Mouse (Mus musculus) olfactory bulb, adult 2 months (tissue): ENCODE data around the gene Dbndd1. TPM values are rescaled to one million over a fixed set of nuclear protein-coding genes. Genes with fewer than 3 reads are reported as not detected.

Source experiments
- H3K27ac ChIP-seq: fragments of 200-500 bp; 2 replicates; pipeline ENCODE4 v1.5.1; 2012; ENCODE audit warnings: low read depth, low read length; ENCODE audit not compliant: insufficient read depth
- H3K4me1 ChIP-seq: fragments of 200-500 bp; 2 replicates; pipeline ENCODE4 v1.6.1; 2012; ENCODE audit warnings: low read length; ENCODE audit not compliant: control insufficient read depth, insufficient read depth
- H3K4me3 ChIP-seq: fragments of 200-500 bp; 2 replicates; pipeline ENCODE4 v1.5.1; 2012; ENCODE audit warnings: mild to moderate bottlenecking, low read depth, low read length, moderate library complexity; ENCODE audit not compliant: insufficient read depth
- CTCF ChIP-seq: fragments of 200-500 bp; IDR thresholded peaks from 2 replicates; pipeline ENCODE4 v1.5.1; 2012; ENCODE audit warnings: low read depth, mild to moderate bottlenecking, low read length, moderate library complexity; ENCODE audit not compliant: insufficient read depth
- POLR2A ChIP-seq: fragments of 200-500 bp; IDR thresholded peaks from 2 replicates; pipeline ENCODE4 v1.6.1; 2012; ENCODE audit warnings: mild to moderate bottlenecking, low read depth, low read length, moderate library complexity; ENCODE audit not compliant: insufficient read depth
- WGBS: fragments of 180-500 bp; shearing (Covaris S2); methylation state at CpG from one replicate; pipeline ENCODE4 v1.1.7; 2018; 5-methylcytosine and 5-hydroxymethylcytosine counted together
- polyA plus RNA-seq: library from polyadenylated mRNA; stranded (reverse); fragments of >200 nt; gene quantifications from 2 replicates; pipeline ENCODE4 v1.2.4, GENCODE M21; 2012; ENCODE audit warnings: low replicate concordance; ENCODE audit not compliant: missing spikeins, insufficient read depth, insufficient read length

Gene Dbndd1
- polyA plus RNA-seq, 1 experiment, result not detected

DNA sequence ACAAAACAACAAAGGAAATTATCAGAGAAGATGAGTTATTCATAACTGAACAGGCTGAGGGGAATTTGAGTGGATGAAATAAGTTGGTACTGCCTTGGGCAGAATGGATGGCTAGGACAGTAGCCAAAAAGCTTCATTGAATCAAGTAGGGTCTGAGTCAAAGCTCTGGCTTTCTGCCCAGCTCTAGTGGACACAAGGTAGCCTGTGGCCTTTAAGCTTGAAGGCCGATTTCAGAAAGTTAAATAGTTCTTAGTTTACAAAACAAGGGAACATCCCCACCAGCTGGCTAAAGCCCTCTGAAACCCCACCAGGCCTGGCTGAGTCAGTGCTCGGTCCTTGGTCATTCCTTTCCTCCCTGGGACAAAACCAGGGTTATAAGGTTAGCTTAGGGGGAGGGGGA, 1.3 kb upstream of the Dbndd1 start:
- 49% methylated on average over 2 of the region's 2 CpGs for WGBS
- peaks cover 32% of the 10 kb centered on the region for H3K4me1 ChIP-seq
- no peak overlapping the region for H3K4me3 ChIP-seq
- TF ChIP-seq CTCF (no peak), POLR2A (no peak)
- H3K27ac ChIP-seq, result no peak overlapping the region

GRCm38 (mm10) chr8:123515540-123515897, 256 bp upstream of the Dbndd1 start:
- TF ChIP-seq POLR2A, result no peak
- TF ChIP-seq CTCF, result no peak
- no peak overlapping the region for H3K27ac ChIP-seq
- H3K4me1 ChIP-seq, result peaks cover 32% of the 10 kb centered on the region
- peak overlapping the region; percentile 41 for H3K4me3 ChIP-seq
- WGBS, result 1% methylated on average over 11 of the region's 11 CpGs

DNA sequence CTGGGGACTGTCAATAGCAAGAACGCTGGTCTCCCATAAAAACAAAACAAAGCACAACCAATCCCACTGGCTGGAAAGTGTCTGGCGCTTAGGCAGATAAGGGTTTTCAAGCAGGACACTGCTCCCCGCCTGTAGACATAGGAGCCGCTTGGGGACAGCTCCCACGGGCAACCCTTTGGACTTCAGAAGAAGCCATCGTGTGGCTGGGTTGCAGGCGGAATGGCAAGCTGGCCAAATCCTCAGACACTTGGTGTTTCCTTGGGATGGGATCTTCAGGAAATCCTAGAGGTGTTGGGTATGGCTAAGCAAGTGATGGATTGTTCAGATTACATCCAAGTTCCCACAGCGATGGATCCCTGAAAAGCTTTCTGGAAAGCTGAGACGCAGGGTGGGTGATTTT, 1.1 kb downstream of the Dbndd1 start:
- Histone ChIP-seq H3K4me1 (peaks cover 27% of the 10 kb centered on the region), H3K4me3 (peak overlapping the region; percentile 83), H3K27ac (peak overlapping the region; percentile 3; the same call in 1 of the 2 replicates)
- 4% methylated on average over 9 of the region's 9 CpGs for WGBS
- no peak for TF ChIP-seq POLR2A
- no peak for TF ChIP-seq CTCF

- WGBS, result 76% methylated on average over 5 of the region's 5 CpGs
- TF ChIP-seq CTCF (no peak), POLR2A (no peak)
- H3K4me3 ChIP-seq, result no peak overlapping the region
- H3K4me1 ChIP-seq, result peaks cover 23% of the 10 kb centered on the region
- H3K27ac ChIP-seq, result no peak overlapping the region
Measured at GRCm38 (mm10) chr8:123510819-123511218, 4.4 kb downstream of the Dbndd1 start.

DNA sequence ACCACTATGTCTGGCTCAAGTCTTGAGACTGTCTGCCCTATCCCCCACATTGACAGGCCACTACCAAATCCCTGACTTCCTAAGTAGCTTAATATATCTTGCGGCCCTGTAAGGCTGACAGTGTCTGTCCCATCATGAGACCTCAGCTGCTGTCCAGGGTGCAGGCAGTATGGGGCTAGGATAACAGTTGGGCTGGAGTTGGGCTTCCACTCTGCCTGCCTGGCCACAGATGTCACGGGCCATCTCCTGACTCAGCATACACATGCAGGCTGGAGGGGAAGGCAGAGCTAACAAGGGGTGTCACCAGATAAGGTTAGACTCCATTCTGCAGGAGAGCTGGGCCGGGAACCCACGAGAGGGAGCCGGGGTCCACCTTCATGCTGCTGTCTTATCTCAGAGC, 8.1 kb downstream of the Dbndd1 start:
- no peak overlapping the region for H3K4me3 ChIP-seq
- 97% methylated on average over 5 of the region's 5 CpGs for WGBS
- no peak for TF ChIP-seq POLR2A
- no peak for TF ChIP-seq CTCF
- H3K4me1 ChIP-seq, result peaks cover 18% of the 10 kb centered on the region
- no peak overlapping the region for H3K27ac ChIP-seq

DNA sequence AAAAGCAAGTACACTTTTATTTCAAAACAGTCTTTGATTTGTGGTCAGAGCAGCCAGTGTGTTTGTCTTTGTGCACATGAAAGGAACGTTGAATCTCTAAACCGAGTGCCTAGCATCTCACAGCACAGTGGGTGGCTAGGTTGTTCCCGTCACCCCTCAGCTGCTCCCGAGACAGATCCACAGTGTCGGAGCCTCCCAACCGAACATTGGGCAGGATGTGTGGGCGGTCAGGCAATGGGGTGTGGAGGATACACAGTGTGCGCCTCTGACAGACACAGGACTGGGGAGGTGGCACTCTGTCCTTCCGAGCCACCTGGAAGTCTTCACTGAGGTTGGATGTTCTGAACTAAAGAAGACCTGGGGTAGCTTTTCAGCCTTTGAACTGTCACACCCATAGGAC, 9.6 kb downstream of the Dbndd1 start:
- no peak for TF ChIP-seq CTCF
- TF ChIP-seq POLR2A, result no peak
- WGBS, result 52% methylated on average over 9 of the region's 9 CpGs
- Histone ChIP-seq H3K4me1 (peaks cover 18% of the 10 kb centered on the region), H3K27ac (no peak overlapping the region), H3K4me3 (no peak overlapping the region)

- 55% methylated on average over 4 of the region's 4 CpGs for WGBS
- no peak overlapping the region for H3K4me3 ChIP-seq
- H3K27ac ChIP-seq, result no peak overlapping the region
- TF ChIP-seq POLR2A, result no peak
- TF ChIP-seq CTCF, result no peak
- H3K4me1 ChIP-seq, result peaks cover 18% of the 10 kb centered on the region
Measured at GRCm38 (mm10) chr8:123505267-123505666, 10.0 kb downstream of the Dbndd1 start.

DNA sequence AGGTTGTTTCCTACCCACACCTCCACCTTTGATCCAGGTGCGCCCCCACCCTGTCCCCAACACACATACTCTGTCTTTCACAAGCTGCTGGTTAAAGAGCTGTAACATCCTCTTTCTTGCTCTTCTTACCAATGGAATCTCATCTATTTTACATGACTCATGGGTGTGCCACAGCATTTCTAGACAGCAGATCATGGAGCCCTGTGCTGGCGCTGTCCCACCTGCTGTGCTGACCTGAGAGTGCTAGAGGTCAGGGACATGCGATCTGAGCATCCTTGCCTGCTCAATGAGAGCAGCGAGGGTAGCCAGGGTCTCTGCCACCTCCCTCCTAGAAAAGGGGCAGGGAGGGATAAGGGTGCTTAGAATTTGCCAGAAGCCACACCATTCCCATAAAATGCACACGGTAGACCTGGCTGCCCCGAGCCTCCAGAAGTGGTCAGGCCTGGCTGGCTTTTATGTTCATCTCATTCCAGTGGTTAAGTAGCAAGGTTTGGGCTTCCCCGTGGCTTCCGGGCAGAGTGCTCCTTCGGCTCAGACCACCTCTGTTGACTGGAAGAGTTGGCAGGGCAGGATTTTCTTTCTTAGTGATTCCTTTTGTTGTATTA, 10.6 kb downstream of the Dbndd1 start:
- H3K4me3 ChIP-seq, result no peak overlapping the region
- TF ChIP-seq POLR2A (no peak), CTCF (no peak)
- H3K4me1 ChIP-seq, result peaks cover 20% of the 10 kb centered on the region
- WGBS, result 87% methylated on average over 9 of the region's 9 CpGs
- H3K27ac ChIP-seq, result no peak overlapping the region

- 97% methylated on average over 6 of the region's 6 CpGs for WGBS
- no peak for TF ChIP-seq CTCF
- TF ChIP-seq POLR2A, result no peak
- Histone ChIP-seq H3K4me1 (peaks cover 22% of the 10 kb centered on the region), H3K4me3 (no peak overlapping the region), H3K27ac (no peak overlapping the region)
Measured at GRCm38 (mm10) chr8:123503801-123504467, 11.3 kb downstream of the Dbndd1 start.
